Mouse (Mus musculus) adipose tissue, adult 10 weeks (tissue): ENCODE measurements around the gene Osbpl9. TPM values are rescaled to one million over a fixed set of nuclear protein-coding genes. Genes with fewer than 3 reads are reported as not detected.

ENCODE experiments used
- polyA plus RNA-seq: library from polyadenylated mRNA; stranded (reverse); fragments of 350-450 nt; fragmentation: Illumina TruSeq; extraction: RNeasy Lipid Tissue Mini Kit (QIAGEN cat#74804); gene quantifications from one replicate; pipeline ENCODE4 v1.2.3, GENCODE M21; 2014; ENCODE audit warnings: low read depth, low replicate concordance

The Osbpl9 gene
- polyA plus RNA-seq, result 78.9 TPM

GRCm38 (mm10) chr4:109201582-109202424 lies at the start of gene Osbpl9:
Osbpl9 (minus strand) TSS chr4:109202272.

DNA sequence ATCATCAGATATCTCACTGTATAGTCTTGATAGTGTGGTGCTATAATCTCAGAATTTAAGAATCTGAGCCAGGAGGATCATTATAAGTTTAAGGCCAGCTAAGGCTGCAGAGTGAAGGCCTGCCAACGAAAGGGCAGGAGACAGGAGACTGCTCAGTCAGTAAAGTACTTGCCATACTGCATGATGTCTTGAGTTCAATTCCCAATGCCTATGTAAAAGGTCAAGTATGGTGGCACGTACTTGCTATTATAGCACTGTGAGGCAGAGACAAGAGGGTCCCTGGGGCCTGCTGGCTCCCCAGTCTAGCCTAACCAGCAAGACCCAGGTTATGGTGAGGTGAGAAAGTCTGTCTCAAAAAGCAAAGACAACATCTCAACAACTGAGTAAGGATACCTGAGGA lies 32.1 kb upstream of the Osbpl9 start, which contains the start of gene Calr4:
Gene Calr4 (plus strand): TSS at position 301 of the 400 bp plus-strand sequence.

Other genes starting within 250 kb of the Osbpl9 start
- gene Nrd1, start 201.6 kb downstream of the Osbpl9 start, polyA plus RNA-seq, result 88.3 TPM
- 0.96 TPM for gene Calr4, start 32.2 kb upstream of the Osbpl9 start, polyA plus RNA-seq
- 37.9 TPM for gene Eps15, start 78.0 kb upstream of the Osbpl9 start, polyA plus RNA-seq
- gene Ttc39a, start 204.4 kb upstream of the Osbpl9 start, polyA plus RNA-seq, result 17.5 TPM